Mouse (Mus musculus) B cell, adult 2 months (primary cell): Measurements from ENCODE around the gene Hdgfl3.
A peak's percentile ranks its signal among the peaks of the same experiment; 100 is the strongest.
"Not testable (repeated sequence)": the region's sequence is repeated elsewhere in the genome, so short reads cannot be mapped to it uniquely, and the experiment has no call there.

ENCODE experiments used
- DNase-seq, 2 experiments: peaks; one replicate each; pipeline ENCODE4 v3.0.0; 2022

Gene Hdgfl3

GRCm38 (mm10) chr7:81854568-81855307, 79.5 kb downstream of the Hdgfl3 start:
- peak; percentile 54 to 56 for DNase-seq

GRCm38 (mm10) chr7:81851706-81852105, 82.6 kb downstream of the Hdgfl3 start:
- DNase-seq, result no peak

- no peak for DNase-seq
Observed at GRCm38 (mm10) chr7:81850171-81850570, 84.1 kb downstream of the Hdgfl3 start.

GRCm38 (mm10) chr7:81849633-81850032, 84.6 kb downstream of the Hdgfl3 start:
- DNase-seq, result peak in 1 of 2 experiments; percentile 42

- DNase-seq, result peak; percentile 43 to 53
Observed at GRCm38 (mm10) chr7:81849214-81849613, 85.1 kb downstream of the Hdgfl3 start.

GRCm38 (mm10) chr7:81847777-81848176, 86.5 kb downstream of the Hdgfl3 start:
- no peak for DNase-seq

GRCm38 (mm10) chr7:81847010-81847409, 87.3 kb downstream of the Hdgfl3 start:
- no peak for DNase-seq

- no peak for DNase-seq
Observed at GRCm38 (mm10) chr7:81846008-81846407, 88.3 kb downstream of the Hdgfl3 start.

- no peak for DNase-seq
Observed at GRCm38 (mm10) chr7:81845313-81845712, 89.0 kb downstream of the Hdgfl3 start.

- no peak for DNase-seq
Observed at GRCm38 (mm10) chr7:81844801-81845200, 89.5 kb downstream of the Hdgfl3 start.

GRCm38 (mm10) chr7:81843903-81844302, 90.4 kb downstream of the Hdgfl3 start:
- no peak for DNase-seq

- no peak for DNase-seq
Observed at GRCm38 (mm10) chr7:81842998-81843397, 91.3 kb downstream of the Hdgfl3 start.

- DNase-seq, result no peak
Observed at GRCm38 (mm10) chr7:81842141-81842540, 92.1 kb downstream of the Hdgfl3 start.

- DNase-seq, result no peak
Observed at GRCm38 (mm10) chr7:81841439-81841838, 92.8 kb downstream of the Hdgfl3 start.

GRCm38 (mm10) chr7:81840661-81841181, 93.6 kb downstream of the Hdgfl3 start:
- DNase-seq, result no peak

- DNase-seq, result no peak
Observed at GRCm38 (mm10) chr7:81839746-81840145, 94.5 kb downstream of the Hdgfl3 start.

- DNase-seq, result not testable (repeated sequence)
Observed at GRCm38 (mm10) chr7:81837771-81838170, 96.5 kb downstream of the Hdgfl3 start.

GRCm38 (mm10) chr7:81835430-81835829, 98.8 kb downstream of the Hdgfl3 start:
- DNase-seq, result no peak

- peak; percentile 45 to 48 for DNase-seq
Observed at GRCm38 (mm10) chr7:81834847-81835246, 99.4 kb downstream of the Hdgfl3 start.
